Mouse (Mus musculus) c-Kit-positive CD71-positive TER-119-negative erythroid progenitor cells, embryonic 14.5 days (primary cell): ENCODE results near the gene Dcaf17.

Source experiments
- DNase-seq: peaks from one replicate; pipeline ENCODE4 v3.0.0-alpha.2; 2013; ENCODE audit warnings: low read depth

The Dcaf17 gene

GRCm38 (mm10) chr2:71055300-71056114 lies at the start of gene Dcaf17, which contains the start of gene Mettl8:
Dcaf17 (plus strand) TSS chr2:71055328.
Mettl8 (minus strand) TSS chr2:71055583.
- DNase-seq, result peak; percentile 98

GRCm38 (mm10) chr2:71011816-71012215 lies 43.3 kb upstream of the Dcaf17 start:
- DNase-seq, result no peak

- no peak for DNase-seq
Observed at GRCm38 (mm10) chr2:71013521-71013920, 41.6 kb upstream of the Dcaf17 start.

GRCm38 (mm10) chr2:71019277-71019676 lies 35.9 kb upstream of the Dcaf17 start:
- no peak for DNase-seq

- no peak for DNase-seq
Observed at GRCm38 (mm10) chr2:71019704-71020375, 35.3 kb upstream of the Dcaf17 start.

DNA sequence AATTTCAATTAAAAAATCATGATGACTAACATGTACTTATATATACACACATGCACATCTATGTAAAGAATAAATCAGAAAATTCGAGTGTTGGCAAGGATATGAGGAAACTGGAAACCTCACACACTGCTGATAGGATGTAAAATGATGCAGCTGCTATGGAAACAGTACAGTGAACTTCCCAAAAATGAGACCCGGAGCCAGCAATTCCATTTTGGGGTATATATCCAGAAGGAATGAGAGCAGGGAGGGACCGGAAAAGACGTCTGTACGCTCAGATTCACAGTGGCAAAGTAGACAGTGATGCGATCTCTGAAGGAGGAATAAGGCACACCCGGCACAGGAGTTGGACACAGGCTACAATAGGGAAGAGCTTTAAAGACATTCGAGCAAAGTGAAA lies 34.5 kb upstream of the Dcaf17 start:
- DNase-seq, result no peak

GRCm38 (mm10) chr2:71022991-71023390 lies 32.1 kb upstream of the Dcaf17 start:
- no peak for DNase-seq

- DNase-seq, result no peak
Observed at GRCm38 (mm10) chr2:71023986-71024385, 31.1 kb upstream of the Dcaf17 start.

GRCm38 (mm10) chr2:71025576-71026315 lies 29.4 kb upstream of the Dcaf17 start:
- no peak for DNase-seq

DNA sequence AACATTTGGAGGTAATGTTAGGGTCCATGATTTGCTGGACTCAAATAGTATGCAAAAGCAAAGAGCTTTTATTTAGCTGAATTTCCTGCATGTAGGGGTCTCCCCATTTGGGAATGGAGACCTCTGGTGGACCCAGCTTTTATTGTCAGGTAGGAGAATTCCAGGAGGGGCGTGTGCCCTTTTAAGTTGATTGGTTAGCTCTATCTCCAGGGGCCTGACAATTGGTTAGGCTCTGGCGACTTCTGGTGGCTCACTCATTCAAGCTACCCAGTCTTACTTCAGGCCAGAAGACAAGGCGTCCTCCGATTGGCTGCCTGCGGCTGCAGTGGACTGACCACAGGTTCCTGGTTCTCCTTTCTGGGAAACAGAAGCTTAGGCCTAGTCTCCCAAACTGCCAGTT lies 28.3 kb upstream of the Dcaf17 start:
- no peak for DNase-seq

GRCm38 (mm10) chr2:71027631-71028030 lies 27.5 kb upstream of the Dcaf17 start:
- no peak for DNase-seq

DNA sequence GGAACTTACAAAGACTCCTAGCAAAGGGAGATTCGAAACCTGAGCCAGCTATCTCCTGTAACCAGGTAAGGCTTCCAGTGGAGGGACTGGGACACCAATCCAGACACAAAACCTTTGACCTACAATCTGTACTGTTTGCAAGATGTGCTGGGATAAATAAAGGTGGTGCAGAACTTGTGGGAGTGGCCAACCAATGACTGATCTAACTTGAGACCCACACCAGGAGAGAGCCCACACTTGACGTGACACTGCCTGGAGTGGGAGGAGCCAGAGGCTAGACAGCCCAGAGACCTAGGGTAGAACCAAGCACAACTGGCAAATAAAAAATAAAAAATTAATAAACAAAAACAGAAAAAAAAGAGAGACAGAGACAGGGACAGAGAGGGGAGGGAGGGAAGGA lies 24.5 kb upstream of the Dcaf17 start:
- no peak for DNase-seq

- DNase-seq, result no peak
Observed at GRCm38 (mm10) chr2:71031973-71032794, 22.9 kb upstream of the Dcaf17 start.

DNA sequence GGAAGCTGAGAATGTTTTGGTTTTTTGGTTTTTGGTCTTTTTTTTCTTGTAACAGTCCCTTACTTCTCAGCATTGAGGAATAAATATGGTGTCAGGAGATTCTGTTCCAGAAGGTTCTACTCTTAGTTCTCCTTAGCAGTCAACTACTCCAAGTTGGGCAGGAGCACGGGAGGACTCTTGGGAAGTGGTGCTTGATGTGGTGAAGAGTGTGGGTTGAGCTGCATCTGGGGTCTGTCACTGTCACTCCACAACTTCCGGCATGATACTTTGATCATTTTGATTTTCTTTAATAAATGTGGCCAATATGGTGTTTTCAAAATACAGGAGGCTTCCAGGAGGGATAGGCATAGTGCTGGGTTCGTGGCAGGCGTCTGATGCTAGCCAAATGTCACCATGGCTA lies 22.1 kb upstream of the Dcaf17 start:
- DNase-seq, result no peak

GRCm38 (mm10) chr2:71033987-71034386 lies 21.1 kb upstream of the Dcaf17 start:
- no peak for DNase-seq

- DNase-seq, result no peak
Observed at GRCm38 (mm10) chr2:71037447-71037846, 17.7 kb upstream of the Dcaf17 start.

GRCm38 (mm10) chr2:71039522-71040121 lies 15.5 kb upstream of the Dcaf17 start:
- DNase-seq, result no peak

DNA sequence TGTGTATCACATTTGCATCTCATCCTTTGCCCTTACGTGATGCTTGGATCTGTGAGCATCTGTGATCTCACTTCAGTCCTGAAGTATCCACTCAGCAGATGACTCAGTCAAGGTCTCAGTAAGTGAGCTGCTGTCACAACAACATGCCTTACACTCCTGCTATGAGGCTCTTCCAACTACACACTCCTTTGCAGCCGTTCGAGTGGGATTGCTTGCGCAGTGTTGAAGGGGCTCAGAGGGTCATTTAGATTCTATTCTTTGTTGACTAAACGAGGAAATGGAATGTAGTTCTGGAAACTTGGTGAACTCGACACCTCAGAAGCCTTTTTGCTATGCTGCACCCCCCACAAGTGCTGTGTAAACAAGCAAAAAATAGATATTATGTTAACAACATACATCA lies 9.0 kb upstream of the Dcaf17 start:
- no peak for DNase-seq

- no peak for DNase-seq
Observed at GRCm38 (mm10) chr2:71046751-71047320, 8.3 kb upstream of the Dcaf17 start.

DNA sequence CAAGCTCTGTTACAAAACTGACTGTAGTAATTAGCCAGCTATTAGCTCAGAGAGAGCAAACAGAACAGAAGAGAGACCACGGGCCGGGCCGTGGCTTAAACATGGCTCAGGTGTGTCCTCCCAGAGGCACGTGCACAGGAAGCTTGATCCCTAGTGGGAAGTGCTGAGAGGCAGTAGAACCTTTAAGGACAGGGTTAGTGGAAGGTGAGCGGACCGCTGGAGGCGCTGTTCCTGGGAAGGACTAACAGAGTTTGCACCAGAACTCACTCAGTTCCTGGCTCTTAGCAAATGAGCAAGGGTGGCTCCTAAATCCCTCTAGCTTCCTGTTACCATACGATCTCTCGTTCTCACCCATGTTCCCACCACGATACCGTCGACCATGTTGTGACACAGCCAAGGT lies 6.2 kb upstream of the Dcaf17 start:
- DNase-seq, result no peak

GRCm38 (mm10) chr2:71050511-71050910 lies 4.6 kb upstream of the Dcaf17 start:
- no peak for DNase-seq
